Mouse (Mus musculus) thymus, adult 2 months (tissue): Measurements from ENCODE around the gene Ddx25. TPM values are rescaled to one million over a fixed set of nuclear protein-coding genes. Genes with fewer than 3 reads are reported as not detected.

Source experiments
- DNase-seq: peaks from one replicate; pipeline ENCODE4 v3.0.0; 2021
- H3K27ac ChIP-seq: fragments of 200-500 bp; 2 replicates; pipeline ENCODE4 v1.5.1; 2012; ENCODE audit warnings: low read length, control low read depth; ENCODE audit not compliant: control insufficient read depth, insufficient read depth
- H3K27me3 ChIP-seq: fragments of 200-500 bp; 2 replicates; pipeline ENCODE4 v1.6.1; 2012; ENCODE audit warnings: mild to moderate bottlenecking, low read length, moderate library complexity, mixed read lengths; ENCODE audit not compliant: control insufficient read depth, insufficient read depth
- H3K36me3 ChIP-seq: fragments of 200-500 bp; 2 replicates; pipeline ENCODE4 v1.6.1; 2012; ENCODE audit warnings: mild to moderate bottlenecking, low read length, moderate library complexity; ENCODE audit not compliant: control insufficient read depth, insufficient read depth
- H3K4me1 ChIP-seq: fragments of 200-500 bp; replicated peaks from 2 replicates; pipeline ENCODE4 v1.6.1; 2012; ENCODE audit warnings: low read length; ENCODE audit not compliant: control insufficient read depth, insufficient read depth
- H3K4me3 ChIP-seq: fragments of 200-500 bp; 2 replicates; pipeline ENCODE4 v1.5.1; 2012; ENCODE audit warnings: mild to moderate bottlenecking, low read length, control low read depth, moderate library complexity; ENCODE audit not compliant: control insufficient read depth, insufficient read depth
- CTCF ChIP-seq: fragments of 200-500 bp; IDR thresholded peaks from 2 replicates; pipeline ENCODE4 v1.5.1; 2012; ENCODE audit warnings: mild to moderate bottlenecking, control low read depth, low read length, moderate library complexity, borderline replicate concordance; ENCODE audit not compliant: control insufficient read depth, poor library complexity, insufficient read depth; ENCODE audit errors: extremely low read depth
- POLR2A ChIP-seq: fragments of 200-500 bp; IDR thresholded peaks from 2 replicates; pipeline ENCODE4 v1.6.1; 2012; ENCODE audit warnings: mild to moderate bottlenecking, low read length, control low read depth, moderate library complexity; ENCODE audit not compliant: control insufficient read depth, poor library complexity, insufficient read depth; ENCODE audit errors: extremely low read depth
- WGBS: fragments of 180-500 bp; shearing (Covaris S2); methylation state at CpG from one replicate; pipeline ENCODE4 v1.1.7; 2018; 5-methylcytosine and 5-hydroxymethylcytosine counted together
- polyA plus RNA-seq: library from polyadenylated mRNA; depleted of rRNA; stranded (reverse); fragments of >200 nt; gene quantifications from 2 replicates; pipeline ENCODE4 v1.2.3, GENCODE M21; 2012

The Ddx25 gene
- polyA plus RNA-seq, 1 experiment, result 0.03 TPM

DNA sequence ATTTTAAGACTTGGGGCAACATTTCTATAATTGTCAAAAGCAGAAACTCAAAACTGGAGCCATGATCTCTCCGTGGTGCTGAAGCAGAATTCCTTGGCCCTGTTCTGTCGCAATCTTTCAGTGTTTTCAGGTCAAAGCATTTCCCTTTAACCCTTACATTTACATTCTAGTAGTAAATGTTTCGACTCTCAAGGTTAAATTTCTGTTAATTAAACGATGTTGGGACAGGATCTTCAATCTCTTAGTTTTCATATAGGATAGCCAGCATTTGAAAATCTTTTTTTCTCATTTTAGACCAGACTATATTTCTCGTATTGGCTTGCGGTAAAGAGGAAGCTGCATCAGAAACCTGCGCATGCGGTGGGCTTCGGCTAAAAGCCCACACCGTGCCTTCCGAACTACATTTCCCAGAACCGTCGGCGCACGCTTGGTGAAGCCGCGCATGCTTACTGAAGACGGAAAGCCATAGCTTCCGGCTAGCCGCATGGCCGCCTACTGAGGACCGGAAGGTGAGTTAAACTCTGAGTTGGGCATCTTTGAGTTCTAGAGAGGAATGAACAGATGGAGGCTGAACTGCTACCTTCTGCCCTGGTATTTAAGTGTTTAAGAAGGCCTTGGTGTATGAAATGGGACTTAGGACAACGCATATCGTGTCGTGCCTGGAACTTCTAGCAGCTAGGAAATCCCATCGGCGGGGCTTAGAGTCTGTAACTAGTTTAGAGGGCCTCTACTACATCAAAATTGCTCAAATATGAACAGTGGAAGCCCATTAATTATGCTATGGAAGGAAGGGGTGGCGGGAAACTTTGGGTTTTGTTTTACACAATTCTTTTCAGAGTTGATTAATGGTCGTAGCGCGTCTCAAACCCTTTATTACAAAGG, 922 bp upstream of the Ddx25 start:
- DNase-seq, result peak; percentile 86
- H3K36me3 ChIP-seq, result peaks cover 10% of the 10 kb centered on the region
- H3K4me1 ChIP-seq, result 0 out of 2 replicates have a peak, but pooled peaks cover 3% of the 10 kb centered on the region
- WGBS, result 1% methylated on average over 31 of the region's 31 CpGs
- no peak for TF ChIP-seq CTCF
- TF ChIP-seq POLR2A, result peak; percentile 63; the same call in 1 of the 2 replicates
- no peak overlapping the region for H3K27ac ChIP-seq
- peaks cover 9% of the 10 kb centered on the region for H3K27me3 ChIP-seq
- peak overlapping the region; percentile 44 for H3K4me3 ChIP-seq

- H3K4me3 ChIP-seq, result no peak overlapping the region
- H3K36me3 ChIP-seq, result peaks cover 5% of the 10 kb centered on the region
- WGBS, result 76% methylated on average over 12 of the region's 12 CpGs
- no peak overlapping the region for H3K27ac ChIP-seq
- H3K4me1 ChIP-seq, result 0 out of 2 replicates have a peak, but pooled peaks cover 3% of the 10 kb centered on the region
- no peak for DNase-seq
- peaks cover 9% of the 10 kb centered on the region for H3K27me3 ChIP-seq
- TF ChIP-seq CTCF (no peak), POLR2A (no peak)
Measured at GRCm38 (mm10) chr9:35556494-35557102, 1.7 kb downstream of the Ddx25 start.

DNA sequence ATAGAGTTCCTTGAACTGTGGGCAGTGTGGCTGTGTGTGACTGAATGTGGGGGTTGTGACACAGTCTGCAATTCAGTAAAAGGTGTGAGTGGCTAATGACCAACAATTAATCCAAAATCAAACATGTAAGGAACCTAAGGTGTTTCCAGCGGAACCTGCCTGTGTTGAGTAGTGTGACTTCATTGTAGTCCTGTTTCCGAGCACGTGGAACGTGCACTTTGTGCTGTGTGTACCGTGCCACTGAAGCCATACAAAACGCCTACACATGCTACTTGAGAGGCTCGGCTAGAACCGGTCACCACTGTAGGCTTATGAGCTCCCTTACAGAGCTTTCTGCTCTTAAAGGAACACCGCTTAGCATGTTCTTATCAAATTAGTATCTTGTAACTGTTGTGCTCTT, 9.9 kb downstream of the Ddx25 start:
- no peak for DNase-seq
- TF ChIP-seq CTCF (no peak), POLR2A (no peak)
- 95% methylated on average over 9 of the region's 9 CpGs for WGBS
- H3K27me3 ChIP-seq, result no peaks in the 10 kb centered on the region
- 0 out of 2 replicates have a peak, but pooled peaks cover 3% of the 10 kb centered on the region for H3K4me1 ChIP-seq
- H3K4me3 ChIP-seq, result no peak overlapping the region
- no peak overlapping the region for H3K27ac ChIP-seq
- H3K36me3 ChIP-seq, result no peaks in the 10 kb centered on the region

DNA sequence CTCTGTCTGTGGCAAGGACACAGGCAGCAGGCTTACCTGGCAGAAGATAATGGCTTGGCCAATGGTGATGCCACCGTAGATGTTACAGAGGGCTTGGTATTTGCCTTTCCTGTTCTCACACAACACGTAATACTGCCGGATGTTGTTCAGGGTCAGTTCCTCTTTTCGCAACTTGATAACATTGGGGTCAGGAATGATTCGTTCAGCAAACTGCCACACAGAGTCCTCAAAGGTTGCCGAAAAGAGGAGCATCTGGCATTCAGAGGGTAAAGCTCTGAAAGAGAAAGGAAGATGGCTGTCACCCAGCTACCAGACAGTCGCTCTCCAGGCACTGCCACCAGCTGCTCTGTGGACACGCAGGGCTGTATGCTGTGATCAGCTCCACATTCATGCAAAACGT, 11.6 kb downstream of the Ddx25 start:
- TF ChIP-seq CTCF (no peak), POLR2A (no peak)
- 9% methylated on average over 9 of the region's 9 CpGs for WGBS
- DNase-seq, result no peak
- Histone ChIP-seq H3K27ac (no peak overlapping the region), H3K27me3 (no peaks in the 10 kb centered on the region), H3K36me3 (no peaks in the 10 kb centered on the region), H3K4me1 (0 out of 2 replicates have a peak, but pooled peaks cover 3% of the 10 kb centered on the region), H3K4me3 (peak overlapping the region; percentile 28; the same call in 1 of the 2 replicates)

GRCm38 (mm10) chr9:35545704-35546103, 12.6 kb downstream of the Ddx25 start:
- Histone ChIP-seq H3K27ac (no peak overlapping the region), H3K4me3 (no peak overlapping the region), H3K27me3 (no peaks in the 10 kb centered on the region), H3K36me3 (no peaks in the 10 kb centered on the region), H3K4me1 (0 out of 2 replicates have a peak, but pooled peaks cover 3% of the 10 kb centered on the region)
- no peak for DNase-seq
- no peak for TF ChIP-seq CTCF
- no peak for TF ChIP-seq POLR2A
- WGBS, result 86% methylated on average over 12 of the region's 12 CpGs

DNA sequence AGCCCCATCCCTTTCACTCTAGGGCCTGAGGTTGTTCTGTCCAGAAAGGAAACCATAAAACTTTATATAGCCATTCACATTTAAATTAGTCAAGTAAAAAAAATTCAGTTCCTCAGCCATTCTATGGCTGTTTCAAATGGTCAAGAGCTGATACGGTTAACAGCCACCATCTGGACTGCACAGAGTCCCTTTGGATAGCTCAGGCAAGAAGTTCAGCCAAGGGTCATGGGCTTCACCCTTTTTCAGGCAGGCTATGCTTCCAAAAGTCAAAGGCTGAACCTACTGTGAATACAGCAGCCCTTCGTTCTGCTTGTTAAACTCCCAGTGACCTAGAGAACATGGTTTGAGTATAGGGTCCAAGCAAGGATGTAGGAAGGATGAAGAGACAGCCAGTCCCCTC, 13.7 kb downstream of the Ddx25 start:
- 94% methylated on average over 2 of the region's 2 CpGs for WGBS
- Histone ChIP-seq H3K27ac (no peak overlapping the region), H3K36me3 (no peaks in the 10 kb centered on the region), H3K4me3 (no peak overlapping the region), H3K4me1 (0 out of 2 replicates have a peak, but pooled peaks cover 3% of the 10 kb centered on the region), H3K27me3 (no peaks in the 10 kb centered on the region)
- TF ChIP-seq POLR2A, result no peak
- no peak for TF ChIP-seq CTCF
- DNase-seq, result no peak
